Mouse (Mus musculus) heart, adult 2 months (tissue): ENCODE data around the gene Eif3d. TPM values are rescaled to one million over a fixed set of nuclear protein-coding genes. Genes with fewer than 3 reads are reported as not detected.
"Not testable (repeated sequence)": the region's sequence is repeated elsewhere in the genome, so short reads cannot be mapped to it uniquely, and the experiment has no call there.

Source experiments
- DNase-seq, 2 experiments: peaks; one replicate each; pipeline ENCODE4 v3.0.0; 2021
- H3K27ac ChIP-seq: fragments of 200-600 bp; 2 replicates; pipeline ENCODE4 v1.8.1; 2022
- H3K27me3 ChIP-seq: fragments of 200-500 bp; 2 replicates; pipeline ENCODE4 v1.6.1; 2012; ENCODE audit warnings: mild to moderate bottlenecking, low read length, inconsistent platforms, mixed read lengths; ENCODE audit not compliant: control insufficient read depth, insufficient read depth
- H3K36me3 ChIP-seq: fragments of 200-500 bp; 2 replicates; pipeline ENCODE4 v1.6.1; 2012; ENCODE audit warnings: low read length, inconsistent platforms; ENCODE audit not compliant: control insufficient read depth, insufficient read depth
- H3K4me1 ChIP-seq: fragments of 200-500 bp; 2 replicates; pipeline ENCODE4 v1.6.1; 2011; ENCODE audit warnings: low read length; ENCODE audit not compliant: control insufficient read depth, insufficient read depth
- H3K4me3 ChIP-seq: fragments of 200-600 bp; 2 replicates; pipeline ENCODE4 v1.8.1; 2022
- H3K79me2 ChIP-seq: fragments of 200-500 bp; replicated peaks from 2 replicates; pipeline ENCODE4 v1.6.1; 2012; ENCODE audit warnings: mild to moderate bottlenecking, inconsistent platforms, low read length, moderate library complexity, mixed read lengths; ENCODE audit not compliant: control insufficient read depth, insufficient read depth
- H3K9ac ChIP-seq: fragments of 200-500 bp; 2 replicates; pipeline ENCODE4 v1.6.1; 2012; ENCODE audit warnings: low read depth, mild to moderate bottlenecking, control low read depth, inconsistent platforms, low read length, mixed read lengths
- CTCF ChIP-seq: fragments of 200-600 bp; IDR thresholded peaks from 2 replicates; pipeline ENCODE4 v1.8.1; 2022; ENCODE audit warnings: antibody characterized with exemption, mild to moderate bottlenecking, moderate library complexity
- EP300 ChIP-seq: fragments of 200-500 bp; IDR thresholded peaks from 2 replicates; pipeline ENCODE4 v1.6.1; 2011; ENCODE audit warnings: low read depth, low read length, control low read depth; ENCODE audit not compliant: insufficient read depth
- POLR2A ChIP-seq: fragments of 200-500 bp; IDR thresholded peaks from 2 replicates; pipeline ENCODE4 v1.6.1; 2011; ENCODE audit warnings: mild to moderate bottlenecking, low read depth, low read length, control low read depth; ENCODE audit not compliant: insufficient read depth
- WGBS: fragments of 180-500 bp; shearing (Covaris S2); methylation state at CpG from one replicate; pipeline ENCODE4 v1.1.7; 2018; 5-methylcytosine and 5-hydroxymethylcytosine counted together
- intact Hi-C: fragments of 180-260 bp; cut with DNase I; formaldehyde crosslinking; loops from one replicate; pipeline ENCODE4 v1.15.1; 2025
- long read RNA-seq: library from polyadenylated mRNA; stranded (forward); transcript quantifications from one replicate; pipeline ENCODE4 v2.0.0, GENCODE M21; 2021
- polyA plus RNA-seq: library from polyadenylated mRNA; depleted of rRNA; stranded (reverse); fragments of >200 nt; gene quantifications from 2 replicates; pipeline ENCODE4 v1.2.3, GENCODE M21; 2012; rRNA removed
- total RNA-seq, 2 experiments: library from RNA; stranded (reverse); gene quantifications; 2 replicates each; pipeline ENCODE4 v1.2.3; 2021

The Eif3d gene
- total RNA-seq, result 10 to 100 TPM; 62.6 to 64.4 TPM
- 69.5 and 87.6 TPM in 2 replicates for polyA plus RNA-seq
- long read RNA-seq, transcript Eif3d-201 (15 exons, 1,899 nt), result major isoform, 40 of 45 reads
- long read RNA-seq, partial matches to known transcripts, result 4 of 45 reads
- long read RNA-seq, other reads (novel, unspliced or antisense), result 1 of 45 reads

DNA sequence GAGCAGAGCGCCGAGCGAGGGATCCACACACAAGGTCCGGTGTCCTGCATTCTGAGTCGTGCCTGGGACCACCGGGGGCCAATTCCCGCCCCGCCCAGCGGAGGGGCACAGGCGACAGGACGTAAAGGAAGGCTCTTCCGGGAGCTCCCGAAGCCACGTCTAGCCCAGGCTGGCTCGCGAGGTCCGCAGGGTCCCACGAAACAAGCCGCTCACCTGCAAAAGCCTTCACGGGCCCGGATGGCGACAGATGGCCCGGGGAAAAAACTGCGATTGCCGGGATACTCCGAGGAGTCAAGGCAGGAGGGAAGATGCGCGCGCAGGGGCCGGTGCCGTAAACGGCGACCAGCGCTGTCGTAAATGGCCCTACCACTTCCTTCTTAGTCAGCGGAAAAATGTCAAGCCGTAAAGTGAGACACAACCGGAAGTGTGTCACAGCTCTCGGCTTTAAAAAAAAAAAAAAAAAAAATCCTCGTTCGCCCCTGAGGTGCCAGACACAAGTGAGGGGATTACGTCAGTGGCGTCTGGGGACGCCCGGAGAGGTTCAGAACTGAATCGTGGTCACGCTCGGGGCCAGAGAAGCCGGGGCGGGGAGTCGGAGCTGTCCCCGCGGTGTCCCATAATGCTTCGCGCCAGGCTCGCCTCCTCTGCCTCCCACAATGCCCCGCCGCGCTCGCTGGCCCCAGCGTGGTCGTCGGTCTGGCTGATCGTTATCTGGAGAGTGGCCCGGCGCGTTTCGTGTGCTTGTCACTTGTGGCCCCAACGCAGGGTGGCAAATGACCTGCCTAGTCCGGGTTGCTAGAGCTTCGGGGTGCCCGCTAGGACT lies at the start of gene Eif3d:
Eif3d (minus strand) TSS at position 344 of the 823 bp plus-strand sequence.
- intact Hi-C loops, result loop anchor here (2.0 kb wide), 1 partner anchor 42 kb away; the partner anchor contains the start of gene Txn2
- Histone ChIP-seq H3K27me3 (no peaks in the 10 kb centered on the region), H3K4me3 (peak within 1 kb of the TSS; percentile 73), H3K36me3 (no peaks in the 10 kb centered on the region), H3K79me2 (0 out of 2 replicates have a peak, but pooled peaks cover 3% of the 10 kb centered on the region), H3K27ac (peak within 1 kb of the TSS; percentile 98), H3K9ac (peak within 1 kb of the TSS; percentile 98), H3K4me1 (peaks cover 4% of the 10 kb centered on the region)
- DNase-seq, result peak; percentile 96 to 98
- under 1% methylated on average over 72 of the region's 72 CpGs for WGBS
- TF ChIP-seq POLR2A, result peak; percentile 67
- TF ChIP-seq CTCF, result 0 out of 2 replicates have a peak, but pooled peaks have one; percentile 3
- TF ChIP-seq EP300, result peak; percentile 21; the same call in 1 of the 2 replicates

DNA sequence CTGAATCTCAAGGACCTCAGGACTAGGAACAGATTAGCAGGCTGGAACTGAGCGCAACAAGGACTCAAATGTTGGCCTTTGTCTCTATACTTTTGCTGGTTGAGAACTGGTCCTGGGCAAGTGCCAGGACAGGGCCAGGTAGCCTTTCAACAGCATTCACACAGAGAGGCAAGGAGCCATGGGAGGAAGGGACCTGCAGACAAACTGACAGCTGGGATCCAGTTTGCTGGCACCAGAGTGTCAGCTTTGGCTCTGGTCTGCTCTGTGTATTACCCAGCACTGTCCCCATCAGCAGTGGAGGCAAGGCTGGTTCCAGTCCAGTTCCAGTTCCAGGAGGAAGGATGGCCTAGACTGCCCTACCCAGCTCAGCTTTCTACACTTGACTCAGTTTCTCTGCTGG lies 43.4 kb upstream of the Eif3d start:
- DNase-seq, result no peak
- no peak for TF ChIP-seq CTCF
- no peak for TF ChIP-seq EP300
- no peak for TF ChIP-seq POLR2A
- Histone ChIP-seq H3K79me2 (no peaks in the 10 kb centered on the region), H3K27me3 (no peaks in the 10 kb centered on the region), H3K4me1 (no peaks in the 10 kb centered on the region), H3K36me3 (no peaks in the 10 kb centered on the region), H3K27ac (no peak overlapping the region), H3K9ac (no peak overlapping the region), H3K4me3 (no peak overlapping the region)
- WGBS, result 80% methylated on average over 1 of the region's 1 CpGs
- intact Hi-C loops, result no loop called here

DNA sequence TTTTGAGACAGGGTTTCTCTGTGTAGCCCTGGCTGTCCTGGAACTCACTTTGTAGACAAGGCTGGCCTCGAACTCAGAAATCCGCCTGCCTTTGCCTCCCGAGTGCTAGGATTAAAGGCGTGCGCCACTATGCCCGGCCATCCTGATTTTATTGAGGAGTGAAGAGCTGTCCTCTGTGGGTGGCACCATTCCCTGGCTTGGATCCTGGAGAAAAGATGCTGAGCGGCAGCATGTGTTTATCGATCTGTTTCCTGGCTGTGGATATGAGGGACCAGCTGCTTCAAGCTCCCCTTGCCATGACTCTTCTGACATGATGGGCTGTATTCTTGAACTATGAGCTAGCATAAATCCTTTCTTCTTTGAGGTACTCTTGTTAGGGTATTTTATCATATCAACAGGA lies 37.6 kb upstream of the Eif3d start:
- H3K9ac ChIP-seq, intact Hi-C loops, H3K79me2 ChIP-seq, H3K36me3 ChIP-seq, H3K27me3 ChIP-seq, DNase-seq, H3K4me1 ChIP-seq, H3K27ac ChIP-seq, H3K4me3 ChIP-seq: not testable (repeated sequence)
- 87% methylated on average over 8 of the region's 8 CpGs for WGBS

DNA sequence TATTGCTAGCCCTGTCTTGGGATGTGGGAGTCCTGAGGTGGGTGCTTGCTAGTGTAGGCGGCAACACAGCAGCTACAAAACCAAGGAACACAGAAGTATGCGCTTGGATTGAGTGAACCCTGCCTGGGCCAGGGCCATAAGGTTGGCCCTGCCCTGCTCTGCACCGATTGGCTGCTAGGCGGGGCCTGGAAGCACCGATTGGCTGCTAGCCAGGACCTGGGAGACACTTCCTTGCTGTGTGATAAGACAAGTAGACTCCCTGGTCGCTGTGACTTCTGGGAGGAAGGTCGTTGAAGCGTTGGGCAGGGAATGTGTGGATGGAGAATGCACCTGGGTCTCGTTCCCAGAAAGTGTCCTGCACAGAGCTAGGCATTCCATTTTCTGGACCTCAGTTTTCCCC lies 33.3 kb upstream of the Eif3d start:
- intact Hi-C loops, result no loop called here
- no peaks in the 10 kb centered on the region; the same call in 1 of the 2 replicates for H3K27me3 ChIP-seq
- H3K4me1 ChIP-seq, result no peaks in the 10 kb centered on the region
- H3K27ac ChIP-seq, result no peak overlapping the region
- H3K9ac ChIP-seq, result no peak overlapping the region
- 17% methylated on average over 9 of the region's 9 CpGs for WGBS
- no peaks in the 10 kb centered on the region for H3K79me2 ChIP-seq
- DNase-seq, result no peak
- TF ChIP-seq POLR2A (no peak), EP300 (no peak), CTCF (no peak)
- no peaks in the 10 kb centered on the region for H3K36me3 ChIP-seq
- no peak overlapping the region for H3K4me3 ChIP-seq

DNA sequence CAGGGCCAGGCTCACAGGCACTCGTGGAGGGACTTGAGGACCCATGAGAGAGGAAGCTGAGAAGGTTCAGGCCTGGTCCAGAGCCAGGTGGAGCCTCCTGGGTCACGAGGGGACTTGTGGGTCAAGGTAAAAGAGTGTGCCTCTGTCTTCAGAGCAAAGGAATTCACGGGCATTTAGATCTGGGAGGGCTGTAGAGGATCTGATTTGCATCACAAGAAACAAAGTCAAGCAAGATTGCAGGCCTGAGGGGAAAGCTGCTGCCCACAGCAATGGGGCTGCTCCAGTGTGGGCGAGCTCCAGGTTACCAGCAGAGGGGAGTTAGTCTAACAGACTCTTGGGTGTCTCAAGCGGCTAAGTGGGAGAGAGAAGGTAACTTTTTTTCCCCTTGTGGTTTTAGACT lies 30.8 kb upstream of the Eif3d start:
- no peaks in the 10 kb centered on the region for H3K36me3 ChIP-seq
- no peak overlapping the region for H3K27ac ChIP-seq
- DNase-seq, result no peak
- TF ChIP-seq EP300, result no peak
- H3K4me1 ChIP-seq, result no peaks in the 10 kb centered on the region
- WGBS, result 35% methylated on average over 5 of the region's 5 CpGs
- H3K27me3 ChIP-seq, result no peaks in the 10 kb centered on the region; the same call in 1 of the 2 replicates
- H3K9ac ChIP-seq, result no peak overlapping the region
- no peaks in the 10 kb centered on the region for H3K79me2 ChIP-seq
- intact Hi-C loops, result no loop called here
- no peak overlapping the region for H3K4me3 ChIP-seq

DNA sequence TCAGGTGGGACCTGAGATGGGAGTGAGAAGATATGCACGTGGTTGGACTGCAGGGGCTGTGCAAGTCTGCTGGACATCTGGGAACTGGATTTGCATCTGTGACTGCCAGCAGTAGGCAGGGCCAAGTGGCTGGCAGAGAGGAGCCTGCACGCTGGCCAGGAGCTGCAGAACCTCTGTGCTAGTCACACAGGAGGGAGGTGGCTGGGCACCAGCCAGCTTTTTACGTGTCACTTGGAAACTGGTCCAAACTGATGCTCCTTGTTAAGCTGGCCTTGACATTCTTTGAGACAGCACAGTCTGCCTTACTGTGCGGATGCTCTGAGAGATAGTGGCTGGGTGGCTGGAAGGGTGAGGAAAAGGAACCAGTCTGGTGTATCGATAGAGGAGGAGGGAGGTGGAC lies 17.9 kb upstream of the Eif3d start:
- intact Hi-C loops, result no loop called here

More for the DNA sequence above, 17.9 kb upstream of the Eif3d start:
- Histone ChIP-seq H3K36me3 (no peaks in the 10 kb centered on the region), H3K27ac (no peak overlapping the region), H3K4me3 (no peak overlapping the region), H3K4me1 (no peaks in the 10 kb centered on the region), H3K9ac (no peak overlapping the region), H3K27me3 (no peaks in the 10 kb centered on the region), H3K79me2 (no peaks in the 10 kb centered on the region)
- DNase-seq, result peak in 1 of 2 experiments; percentile 5
- 35% methylated on average over 5 of the region's 5 CpGs for WGBS
- TF ChIP-seq CTCF, result no peak
- no peak for TF ChIP-seq EP300
- no peak for TF ChIP-seq POLR2A
